Mouse (Mus musculus) gastrocnemius, adult 18-20 months (tissue): Measurements from ENCODE around the gene Slc35f6. TPM values are rescaled to one million over a fixed set of nuclear protein-coding genes. Genes with fewer than 3 reads are reported as not detected.
"Not testable (repeated sequence)": the region's sequence is repeated elsewhere in the genome, so short reads cannot be mapped to it uniquely, and the experiment has no call there.

ENCODE experiments used
- DNase-seq: peaks from one replicate; pipeline ENCODE4 v3.0.0; 2021; ENCODE audit warnings: low spot score
- total RNA-seq, 2 experiments: library from RNA; stranded (reverse); gene quantifications; 2 replicates each; pipeline ENCODE4 v1.2.3; 2021

Slc35f6 gene
- total RNA-seq, 2 experiments from 2014 or later: 11.3 to 11.9 TPM

DNA sequence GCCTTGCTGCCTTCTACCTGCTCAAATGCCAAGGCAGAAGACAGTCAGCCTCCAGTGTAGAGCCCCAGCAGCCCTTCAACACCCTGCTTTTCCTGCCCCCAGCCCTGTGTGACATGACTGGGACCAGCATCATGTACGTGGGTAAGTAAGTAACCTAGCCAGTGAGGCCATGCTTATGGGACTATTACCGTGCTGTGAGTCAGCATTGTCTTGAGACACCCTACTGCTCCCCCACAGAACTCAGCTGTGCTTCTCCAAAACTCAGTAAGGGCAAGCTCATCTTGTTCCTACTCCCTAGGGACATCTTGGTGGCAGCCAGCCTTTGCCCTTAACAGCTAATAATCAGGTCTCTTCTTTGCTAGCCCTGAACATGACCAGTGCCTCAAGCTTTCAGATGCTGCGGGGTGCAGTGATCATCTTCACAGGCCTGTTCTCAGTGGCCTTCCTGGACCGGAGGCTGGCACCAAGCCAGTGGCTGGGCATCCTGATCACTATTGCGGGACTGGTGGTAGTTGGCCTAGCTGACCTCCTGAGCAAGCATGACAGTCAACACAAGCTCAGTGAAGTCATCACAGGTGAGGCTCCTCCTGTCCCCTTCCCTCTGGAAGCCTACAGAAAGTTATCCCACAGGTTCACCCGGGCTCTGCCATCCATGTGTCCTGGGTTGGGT, 7.9 kb downstream of the Slc35f6 start:
- DNase-seq: no peak

DNA sequence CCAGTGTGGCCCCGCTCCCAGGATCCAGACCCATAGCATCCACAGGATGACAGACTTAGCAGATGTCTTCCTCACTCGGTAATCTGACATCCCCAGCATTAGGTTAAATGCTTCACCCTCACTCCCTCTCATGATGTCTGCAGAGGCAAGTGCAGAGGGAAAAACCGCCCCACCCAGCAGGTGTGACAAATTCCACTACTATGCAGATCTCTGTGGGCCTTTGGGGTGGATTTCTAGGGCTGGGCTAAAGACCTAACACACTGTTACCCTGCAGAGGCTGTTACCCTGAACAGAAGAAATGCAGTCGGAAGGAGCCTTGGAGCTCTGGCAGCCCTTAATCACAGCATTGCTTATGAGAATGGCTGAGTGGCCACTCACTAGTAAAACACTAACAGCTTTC, 11.3 kb downstream of the Slc35f6 start:
- no peak for DNase-seq

DNA sequence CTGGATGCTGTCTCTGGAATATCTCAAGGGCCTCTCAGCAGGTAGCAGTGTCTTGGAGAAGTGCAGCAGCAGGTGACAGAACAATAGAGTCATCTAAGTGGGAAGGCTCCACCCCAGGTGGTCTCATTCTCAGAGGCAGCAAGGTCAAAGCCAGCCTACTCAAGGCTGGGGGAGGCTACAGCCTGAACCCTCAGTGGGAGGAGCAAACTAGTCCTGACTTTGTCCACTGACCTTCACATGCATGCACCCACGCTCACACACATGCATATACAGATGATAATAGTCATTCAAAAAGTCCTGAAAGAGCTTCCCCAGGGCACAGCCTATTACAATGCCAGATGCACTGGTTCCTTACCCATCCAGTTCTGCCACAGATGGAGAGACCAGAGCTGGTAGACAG, 12.5 kb downstream of the Slc35f6 start:
- no peak for DNase-seq

DNA sequence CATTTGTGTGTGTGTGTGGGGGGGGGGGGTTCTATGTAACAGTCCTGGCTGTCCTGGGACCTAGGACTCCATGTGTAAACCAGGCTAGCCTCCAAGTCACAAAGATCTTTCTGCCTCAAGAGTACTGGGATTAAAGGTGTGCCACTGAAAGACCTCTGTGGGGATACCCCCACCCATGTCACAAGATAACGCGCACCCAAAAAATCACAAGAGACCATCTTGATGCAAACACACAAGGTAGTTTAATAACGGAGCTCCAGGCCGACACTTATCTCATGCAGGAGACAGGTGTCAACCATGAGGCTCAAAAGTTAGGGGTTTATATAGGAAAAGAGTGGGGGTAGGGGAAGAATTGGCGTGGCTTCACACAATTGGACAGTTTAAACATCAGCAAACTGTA, 13.1 kb downstream of the Slc35f6 start:
- no peak for DNase-seq

DNA sequence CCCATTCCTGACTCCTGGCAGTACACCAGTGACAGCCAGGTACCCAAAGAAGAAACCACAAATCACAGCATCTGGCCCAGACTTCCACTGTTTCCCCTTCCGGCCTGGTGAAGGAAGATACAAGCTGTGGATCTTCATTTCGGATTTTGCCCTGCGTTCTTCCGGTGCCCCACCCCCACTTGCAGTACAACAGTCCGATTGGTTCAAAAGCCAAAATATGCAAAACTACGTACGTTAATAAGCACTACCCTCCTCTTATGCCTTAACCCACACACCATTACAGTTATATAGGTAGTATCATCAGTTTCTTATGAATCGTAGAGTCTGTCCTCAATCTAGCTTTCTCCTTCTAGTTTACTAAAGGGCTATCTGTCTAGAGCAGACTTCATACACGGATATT, 17.6 kb downstream of the Slc35f6 start:
- no peak for DNase-seq

DNA sequence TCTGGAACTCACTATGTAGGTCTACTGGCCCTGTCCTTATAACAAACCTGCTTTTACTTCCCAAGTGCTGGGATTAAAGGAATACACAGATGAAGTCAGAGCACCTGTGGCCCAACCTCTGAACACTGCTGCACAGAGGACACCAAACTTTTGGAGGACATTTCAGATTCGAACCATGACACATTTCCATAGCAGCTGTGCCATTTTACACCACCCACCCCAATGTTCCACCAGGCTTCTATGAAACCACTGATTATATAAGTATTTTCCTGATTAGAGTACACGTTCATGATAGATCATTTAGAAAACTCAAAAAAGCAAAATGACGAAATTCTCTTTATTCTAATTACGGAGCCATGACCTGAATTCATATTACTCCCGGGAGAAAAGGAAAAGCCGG, 18.2 kb downstream of the Slc35f6 start:
- no peak for DNase-seq

DNA sequence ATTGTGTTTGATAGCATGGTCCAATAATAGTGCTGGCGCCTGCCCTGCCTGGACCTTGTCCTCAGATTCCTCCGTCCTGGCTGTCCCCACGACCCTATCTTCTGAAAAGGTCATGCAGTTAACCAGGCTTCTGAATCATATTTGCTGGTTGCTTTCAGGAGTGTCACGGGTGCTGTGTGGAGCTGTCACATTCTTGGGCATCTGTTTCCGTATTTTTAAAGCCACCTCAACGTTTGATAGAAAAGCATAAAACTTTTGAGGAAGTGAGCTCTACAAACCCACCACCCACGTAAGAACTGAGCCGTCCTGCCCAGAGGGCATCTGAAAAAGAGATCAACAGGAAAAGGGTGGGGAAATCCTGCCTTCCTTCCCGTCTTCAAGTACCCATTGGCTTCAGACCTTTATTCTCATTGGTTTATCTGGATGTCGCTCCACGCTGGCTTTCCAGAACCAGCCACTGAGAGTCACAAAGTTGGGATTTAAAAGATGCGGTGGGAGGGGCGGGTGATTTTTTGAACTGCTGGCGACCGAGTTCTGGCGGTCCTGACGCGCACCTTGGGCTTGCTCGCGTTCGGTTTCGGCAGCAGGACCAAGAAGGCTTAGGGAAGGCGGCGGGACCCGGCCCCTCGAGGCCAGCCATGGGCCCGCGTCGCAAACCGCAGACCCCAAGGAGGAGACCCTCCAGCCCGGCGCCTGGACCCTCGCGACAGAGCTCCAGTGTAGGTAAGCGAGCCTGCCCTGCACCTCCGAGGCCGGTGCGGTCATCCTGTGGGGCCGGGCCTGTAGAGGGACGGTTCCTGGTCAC, 18.9 kb downstream of the Slc35f6 start, which contains the start of gene Cenpa:
Cenpa (plus strand) TSS at position 387 of the 805 bp plus-strand sequence.
- peak; percentile 96 for DNase-seq

DNA sequence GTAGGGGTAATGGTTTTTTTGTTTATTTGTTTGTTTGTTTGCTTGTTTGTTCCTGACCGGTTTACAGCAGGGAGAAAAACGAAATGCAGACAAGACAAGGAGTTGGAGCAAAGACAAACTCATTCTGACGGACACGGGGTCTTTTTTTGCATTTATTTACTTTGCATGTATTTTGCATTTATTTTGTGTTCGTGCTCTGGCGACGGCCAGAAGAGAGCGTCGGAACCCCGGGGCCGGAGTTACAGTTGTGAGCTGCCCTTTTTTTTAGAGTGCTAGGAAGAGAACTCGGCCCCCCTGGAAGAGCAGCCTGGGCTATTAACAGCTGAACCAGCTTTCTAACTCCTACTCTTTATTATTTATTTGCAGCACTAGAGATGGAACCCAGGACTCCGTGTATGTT, 19.5 kb downstream of the Slc35f6 start:
- no peak for DNase-seq

DNA sequence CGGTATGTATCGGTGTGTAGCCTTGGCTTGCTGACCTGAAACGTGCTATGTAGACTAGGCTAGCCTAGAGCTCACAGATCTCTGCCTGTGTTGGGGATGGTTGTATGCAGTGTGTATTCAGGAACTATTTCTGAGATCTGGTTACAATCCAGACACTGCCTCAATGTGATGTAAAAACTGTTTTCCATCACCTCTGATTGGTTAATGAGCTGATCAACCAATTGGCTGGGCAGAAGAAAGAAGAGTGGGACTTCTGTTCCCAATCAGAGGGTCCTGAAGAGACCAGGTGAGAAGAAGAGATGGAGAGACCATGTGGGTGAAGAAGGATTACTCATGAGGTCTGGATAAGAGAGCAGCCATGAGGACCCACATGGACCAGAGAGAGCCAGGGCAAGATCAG, 20.0 kb downstream of the Slc35f6 start:
- no peak for DNase-seq

DNA sequence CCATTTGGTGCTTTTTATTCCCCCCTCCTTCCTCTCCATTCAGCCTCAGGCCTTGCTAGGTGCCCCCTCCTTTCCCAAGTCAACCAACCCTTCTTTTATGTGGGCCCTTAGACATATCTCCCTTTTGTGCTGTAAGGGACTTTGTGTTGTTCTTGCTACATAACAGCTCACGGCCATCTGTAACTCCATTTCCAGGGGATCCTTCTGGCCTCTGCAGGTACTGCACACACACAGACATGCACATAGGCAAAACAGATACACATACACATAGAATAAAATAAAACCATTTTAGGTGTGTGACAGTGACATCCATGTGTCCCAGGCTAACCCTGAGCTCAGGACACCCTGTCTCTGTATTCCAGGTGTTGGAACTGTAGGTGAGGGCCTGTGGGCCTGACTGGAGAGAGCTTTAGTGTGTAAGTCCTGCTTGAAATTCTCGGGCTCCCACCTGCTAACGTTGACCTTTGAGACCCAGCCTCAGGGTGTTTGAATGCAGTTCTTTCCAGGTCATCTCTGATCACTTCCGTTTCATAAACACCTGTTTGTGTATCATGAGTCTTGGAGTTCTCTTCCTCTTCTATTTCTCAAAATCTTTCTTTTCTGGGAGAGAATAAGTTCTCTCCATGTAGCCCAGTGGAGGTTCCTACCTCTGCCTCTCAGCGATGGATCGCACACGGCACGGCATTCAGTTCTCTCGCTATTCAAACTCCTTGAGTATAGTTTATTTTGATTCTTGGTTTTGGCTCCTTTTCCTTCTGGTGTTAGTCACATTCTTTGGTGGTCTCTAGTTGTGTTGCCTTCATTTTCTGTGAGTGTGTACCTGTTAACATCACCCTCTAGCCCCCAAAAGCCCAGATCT, 21.1 kb downstream of the Slc35f6 start:
- DNase-seq: no peak

DNA sequence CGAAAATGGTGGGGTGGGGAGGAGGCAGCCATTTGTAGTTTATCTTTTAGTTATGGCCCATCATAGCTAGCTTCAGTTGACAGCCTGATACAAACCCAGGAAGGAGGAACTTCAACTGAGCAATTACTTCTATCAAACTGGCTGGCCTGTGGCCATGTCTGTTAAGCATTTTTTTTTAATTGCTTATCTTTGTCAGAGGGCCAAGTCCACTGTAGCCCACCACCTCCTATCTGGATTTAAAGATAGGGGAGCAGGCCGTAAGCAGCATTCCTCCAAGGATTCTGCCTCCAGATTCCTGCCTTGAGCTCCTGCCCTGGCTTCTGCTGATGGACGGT, 21.7 kb downstream of the Slc35f6 start:
- DNase-seq: no peak

DNA sequence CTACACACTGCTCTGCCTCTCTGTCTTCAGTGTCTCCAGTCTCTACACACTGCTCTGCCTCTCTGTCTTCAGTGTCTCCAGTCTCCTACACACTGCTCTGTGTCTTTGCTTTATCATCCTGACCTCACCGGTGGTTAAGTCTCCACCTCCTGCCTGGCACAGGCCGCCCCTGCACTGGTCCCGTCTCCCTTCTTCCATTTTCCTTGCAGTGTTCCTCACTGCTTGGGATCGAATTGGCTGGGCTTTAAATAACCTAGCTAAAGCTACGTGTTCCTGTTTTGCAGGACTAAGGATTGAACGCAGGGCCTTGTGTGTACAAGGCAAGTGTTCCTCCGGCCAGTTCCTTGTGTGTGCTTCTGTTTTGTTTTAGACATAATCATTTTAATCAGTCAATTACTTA, 22.4 kb downstream of the Slc35f6 start:
- DNase-seq: no peak

DNA sequence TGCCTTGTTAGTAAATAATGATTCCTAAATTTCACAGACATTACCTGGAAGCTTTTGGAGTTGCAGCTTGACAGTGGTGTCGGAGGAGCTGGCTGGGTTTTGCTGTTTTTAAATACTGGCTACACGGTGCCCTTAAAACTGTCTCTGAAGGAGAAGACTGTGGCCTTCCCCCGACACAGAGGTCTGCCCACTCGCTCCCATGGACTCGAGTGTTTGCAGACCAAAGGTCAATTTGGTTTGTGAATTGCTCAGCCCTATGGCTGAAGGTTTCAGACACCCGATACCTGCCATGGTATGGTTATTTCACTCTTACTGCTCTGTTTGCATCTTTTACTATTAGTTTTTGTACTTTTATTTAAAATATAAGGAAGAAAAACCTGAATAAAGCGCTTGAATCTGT, 26.3 kb downstream of the Slc35f6 start:
- DNase-seq: no peak

DNA sequence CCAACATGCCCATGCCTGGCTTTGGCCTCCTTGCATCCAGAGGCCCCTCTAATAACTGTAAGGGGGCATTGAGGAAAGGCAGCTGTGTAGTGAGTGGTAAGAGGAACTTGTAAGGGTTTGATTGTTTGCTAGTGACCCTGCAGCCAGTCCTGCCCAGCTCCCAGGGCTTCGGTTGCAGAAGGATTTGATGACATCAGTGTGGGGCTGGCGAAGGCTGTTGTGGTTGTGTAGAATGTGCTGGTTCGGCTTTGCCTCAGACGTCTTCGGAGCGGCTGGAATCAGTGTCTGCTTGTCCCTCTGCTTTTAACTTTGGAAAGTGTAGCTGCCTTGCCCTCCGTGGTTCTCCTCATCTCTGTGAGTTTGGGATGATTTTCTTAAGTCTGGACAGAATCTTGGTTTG, 29.1 kb downstream of the Slc35f6 start:
- no peak for DNase-seq

DNA sequence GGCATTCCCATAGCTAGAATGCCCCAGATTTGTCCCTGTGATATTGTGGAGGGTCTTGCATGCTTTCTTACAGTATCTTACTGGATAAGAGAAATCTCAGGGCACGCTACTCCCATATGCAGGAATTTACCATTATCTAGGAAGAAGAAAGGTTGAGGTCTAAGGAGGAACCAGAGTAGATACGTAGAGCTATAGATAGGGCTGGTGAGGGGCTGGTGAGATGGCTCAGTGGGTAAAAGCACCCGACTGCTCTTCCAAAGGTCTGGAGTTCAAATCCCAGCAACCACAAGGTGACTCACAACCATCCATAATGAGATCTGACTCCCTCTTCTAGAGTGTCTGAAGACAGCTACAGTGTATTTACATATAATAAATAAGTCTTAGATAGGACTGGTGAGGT, 30.3 kb downstream of the Slc35f6 start:
- DNase-seq: not testable (repeated sequence)

DNA sequence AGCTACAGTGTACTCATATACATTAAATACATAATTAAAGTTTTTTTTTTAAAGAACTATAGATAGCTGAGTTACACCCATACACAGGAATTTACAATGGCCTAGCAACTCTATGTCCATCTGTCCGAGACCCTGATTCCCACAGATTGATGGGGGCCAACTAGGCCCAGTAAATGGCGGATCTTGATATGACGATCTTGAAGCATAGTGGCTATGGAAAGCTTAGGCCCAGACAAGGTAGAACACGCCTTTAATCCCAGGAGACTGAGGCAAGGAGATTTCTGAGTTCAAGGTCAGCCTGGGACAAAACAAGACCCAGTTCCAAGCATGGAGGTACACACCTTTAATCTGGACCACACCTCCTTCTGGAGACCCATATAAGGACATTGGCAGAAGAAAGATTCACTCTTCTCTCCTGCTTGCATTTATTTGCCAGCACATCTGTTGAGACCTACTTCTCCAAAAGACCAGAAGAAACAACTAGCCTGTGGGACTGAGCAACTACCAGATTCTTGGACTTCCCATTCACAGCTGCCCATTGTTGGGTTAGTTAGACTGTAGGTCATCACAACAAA, 31.1 kb downstream of the Slc35f6 start:
- no peak for DNase-seq

DNA sequence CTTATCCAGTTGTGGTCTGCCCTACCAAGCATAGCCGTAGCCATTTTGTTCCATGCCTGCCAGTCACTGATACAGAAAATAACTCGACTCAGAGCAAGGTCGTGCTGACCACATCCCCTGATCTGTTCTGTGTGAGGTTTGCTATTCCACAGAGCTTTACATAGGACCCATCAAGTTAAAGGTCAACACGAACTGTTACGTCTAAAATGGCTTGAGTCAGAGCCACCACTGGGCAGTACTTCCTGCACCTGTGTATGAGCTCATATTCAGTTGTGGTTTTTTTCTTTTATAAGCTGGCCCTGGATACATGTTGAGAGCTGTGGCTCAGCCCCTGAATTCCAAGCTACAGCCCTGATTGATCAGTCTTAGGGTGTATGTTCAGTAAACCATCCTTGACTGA, 31.9 kb downstream of the Slc35f6 start:
- DNase-seq: no peak

DNA sequence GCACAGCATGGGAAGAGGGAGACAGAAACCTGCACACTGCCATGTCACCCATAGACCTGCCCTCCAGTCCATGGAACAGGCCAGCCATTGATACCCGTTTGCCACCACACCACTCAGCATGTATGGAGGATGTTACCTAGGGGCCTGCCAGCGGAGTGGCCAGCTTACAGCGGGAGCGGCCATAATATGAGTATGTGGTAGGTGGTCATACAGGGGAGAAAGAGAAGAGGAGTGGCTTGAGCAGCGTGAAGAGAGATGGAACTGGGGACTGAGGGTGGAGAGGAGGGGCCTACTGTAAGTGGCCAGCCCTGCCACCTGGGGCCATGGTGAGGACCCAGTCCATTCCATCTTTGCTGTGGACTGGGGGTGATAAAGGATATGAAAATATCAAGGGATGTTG, 34.2 kb downstream of the Slc35f6 start:
- DNase-seq: no peak

DNA sequence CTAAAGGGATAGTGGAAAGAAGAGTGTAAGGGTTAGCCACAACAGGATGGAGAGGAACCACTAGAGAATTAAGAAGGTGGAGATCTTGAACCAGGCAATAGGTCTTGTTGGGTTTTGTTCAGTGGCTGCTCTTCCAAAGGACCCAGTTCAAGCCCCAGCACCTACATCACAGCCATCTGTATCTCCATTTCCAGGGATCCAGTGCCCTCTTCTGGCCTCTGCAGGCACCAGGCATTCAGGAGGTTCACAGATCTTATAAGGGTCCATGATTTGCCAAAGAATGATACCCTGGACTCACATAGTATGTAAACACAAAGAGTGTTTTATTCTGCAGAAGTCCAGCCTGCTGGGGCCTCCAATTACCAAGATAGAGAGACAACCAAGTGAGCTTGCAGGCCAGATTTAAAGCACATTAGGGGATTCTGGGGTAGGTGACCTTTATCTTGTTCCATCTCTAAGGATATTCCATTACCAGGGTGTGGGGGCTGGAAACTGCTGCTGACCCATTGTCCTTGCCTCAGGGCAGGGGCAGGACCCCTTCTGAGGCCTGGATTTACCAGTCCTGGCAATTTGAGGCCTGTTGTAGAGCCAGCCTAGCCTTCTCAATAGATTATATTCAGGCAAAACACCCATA, 35.4 kb downstream of the Slc35f6 start:
- DNase-seq: no peak

DNA sequence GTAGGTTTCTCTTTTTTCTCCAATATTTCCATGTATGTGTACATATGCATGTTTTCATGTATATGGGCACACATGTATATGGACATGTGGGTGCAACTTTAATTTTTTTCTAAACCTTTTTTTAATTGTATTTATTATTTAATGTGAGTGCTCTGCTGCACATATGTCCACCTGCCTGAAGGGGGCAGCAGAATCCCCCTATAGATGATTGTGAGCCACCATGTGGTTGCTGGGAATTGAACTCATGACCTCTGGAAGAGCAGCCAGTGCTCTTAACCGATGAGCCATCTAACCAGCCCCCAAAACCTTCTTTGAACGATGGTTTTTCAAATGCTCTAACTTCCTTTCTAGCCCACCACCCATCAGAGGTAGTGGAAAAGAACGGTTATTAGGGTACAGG, 36.3 kb downstream of the Slc35f6 start:
- DNase-seq: no peak

DNA sequence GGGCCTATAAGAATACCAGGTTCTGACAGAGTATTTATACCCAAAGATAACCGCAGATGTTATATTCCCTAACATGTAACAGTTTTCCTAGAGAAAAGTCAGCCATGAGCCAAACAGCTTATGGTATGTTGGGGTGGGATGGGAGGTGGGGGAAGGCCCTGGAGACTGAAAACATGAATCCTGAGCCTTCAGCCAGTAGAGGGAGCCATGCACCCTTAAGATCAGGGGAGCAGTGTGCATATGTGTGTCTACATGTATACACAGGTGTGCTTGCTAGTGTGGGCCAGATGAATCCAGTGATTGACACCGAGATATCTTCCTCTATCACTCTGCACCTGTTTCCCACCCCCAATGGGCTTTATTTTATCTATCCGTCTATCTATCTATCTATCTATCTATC, 39.0 kb downstream of the Slc35f6 start:
- DNase-seq: no peak
